Comparison of ENCODE assay signal across 24 mouse cellular contexts in the genomic region with DNA sequence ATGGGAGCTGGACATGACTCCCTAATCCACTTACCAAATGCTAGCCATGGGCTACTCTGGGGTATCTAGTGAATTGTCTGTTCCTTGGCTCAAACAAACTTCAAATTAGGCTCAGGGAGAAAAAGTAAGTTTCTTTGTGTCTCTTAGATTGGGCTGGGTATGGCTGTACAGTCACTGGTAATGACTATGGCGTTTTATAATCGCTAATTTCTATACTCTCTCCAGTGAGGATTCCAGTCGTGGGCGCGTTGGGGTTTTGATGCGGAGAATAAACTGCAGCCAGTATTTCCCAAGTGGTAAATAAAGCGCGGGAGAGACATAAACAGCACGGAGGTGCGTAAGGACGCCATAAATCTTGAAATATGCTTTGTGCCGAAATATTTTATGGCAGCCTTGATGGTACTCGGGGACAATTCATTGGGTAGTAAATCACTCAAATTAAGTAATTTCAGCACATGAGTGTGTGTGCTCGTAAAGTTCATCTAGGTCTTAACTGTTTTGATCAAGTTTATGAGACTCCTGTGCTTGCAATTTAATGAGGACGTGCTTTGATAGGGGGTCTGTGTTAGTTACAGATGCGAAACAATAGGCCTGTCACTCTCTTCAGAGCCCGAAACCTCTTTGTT.
A peak's percentile ranks its signal among the peaks of the same experiment; 100 is the strongest.
DNase-seq lines count a peak whose midpoint lies in the region; ATAC-seq and TF ChIP-seq lines count a peak whose summit lies in the region.
"Had no signal": no experiment of that assay in that cellular context is flagged by ENCODE, and none has a peak within 500 bp of the region (broad histone marks: within the 10 kb centered on the region; RNA-seq: fewer than 3 reads in every experiment).

No protein-coding gene starts in this region.

- no peaks in the 10 kb centered on the region for H3K27me3 ChIP-seq in neural tube, embryonic 11.5 days (ENCODE audit: control insufficient read depth, insufficient read depth, low read length)
- no peaks in the 10 kb centered on the region for H3K27me3 ChIP-seq in neural tube, embryonic 12.5 days (replicated peaks)
- no peaks in the 10 kb centered on the region for H3K27me3 ChIP-seq in neural tube, embryonic 15.5 days (replicated peaks)
- H3K27me3 ChIP-seq in hindbrain, postnatal 0 days (ENCODE audit: insufficient read depth, low read length) = no peaks in the 10 kb centered on the region
- H3K27me3 ChIP-seq: forebrain, embryonic 13.5 days; heart, embryonic 13.5 days; hindbrain, embryonic 12.5 days; hindbrain, embryonic 15.5 days had no signal

- DNase-seq in neural tube, embryonic 11.5 days (ENCODE audit: low spot score) = no peak
- DNase-seq in neural tube, embryonic 10.5 days (ENCODE audit: extremely low spot score, low spot score) = no peak
- DNase-seq in hindbrain, postnatal 0 days (ENCODE audit: low spot score) = no peak
- DNase-seq: adrenal gland, postnatal 10 days; adrenal gland, postnatal 36 days; cerebellum, adult 18-20 months; cerebellum, adult 9-10 months; cerebellum, postnatal 14 days; gastrocnemius, postnatal 25 days; heart, adult 2 months; heart, postnatal 14 days had no signal

- H3K4me1 ChIP-seq in neural tube, embryonic 11.5 days (ENCODE audit: control insufficient read depth, insufficient read depth, low read length) = no peaks in the 10 kb centered on the region
- H3K4me1 ChIP-seq in neural tube, embryonic 12.5 days = 0 out of 2 replicates have a peak, but pooled peaks cover 11% of the 10 kb centered on the region
- peaks cover 22% of the 10 kb centered on the region for H3K4me1 ChIP-seq in neural tube, embryonic 15.5 days
- H3K4me1 ChIP-seq in hindbrain, postnatal 0 days (ENCODE audit: insufficient read depth, low read length) = no peaks in the 10 kb centered on the region
- H3K4me1 ChIP-seq: forebrain, embryonic 13.5 days; heart, embryonic 10.5 days; heart, embryonic 13.5 days had no signal

- no peak overlapping the region for H3K4me2 ChIP-seq in neural tube, embryonic 11.5 days (ENCODE audit: low read depth)
- H3K4me2 ChIP-seq in neural tube, embryonic 12.5 days (replicated peaks) = no peak overlapping the region
- H3K4me2 ChIP-seq in neural tube, embryonic 15.5 days = peak overlapping the region; percentile 13; the same call in 1 of the 2 replicates
- H3K4me2 ChIP-seq in hindbrain, postnatal 0 days (ENCODE audit: low read depth, low read length) = no peak overlapping the region
- H3K4me2 ChIP-seq: forebrain, embryonic 13.5 days; heart, embryonic 13.5 days; hindbrain, embryonic 12.5 days; hindbrain, embryonic 15.5 days had no signal

- H3K36me3 ChIP-seq in neural tube, embryonic 11.5 days (ENCODE audit: control insufficient read depth, insufficient read depth, low read length) = no peaks in the 10 kb centered on the region
- H3K36me3 ChIP-seq in neural tube, embryonic 12.5 days = no peaks in the 10 kb centered on the region
- H3K36me3 ChIP-seq in neural tube, embryonic 15.5 days = no peaks in the 10 kb centered on the region
- H3K36me3 ChIP-seq in hindbrain, postnatal 0 days (ENCODE audit: insufficient read depth, low read length) = no peaks in the 10 kb centered on the region
- H3K36me3 ChIP-seq: forebrain, embryonic 10.5 days; heart, embryonic 10.5 days; heart, embryonic 13.5 days; hindbrain, embryonic 12.5 days; hindbrain, embryonic 15.5 days had no signal

- WGBS in neural tube, embryonic 11.5 days = 68% methylated on average over 17 of the region's 17 CpGs
- 53% methylated on average over 17 of the region's 17 CpGs for WGBS in neural tube, embryonic 12.5 days
- WGBS in neural tube, embryonic 15.5 days = 23% methylated on average over 17 of the region's 17 CpGs
- 80% methylated on average over 17 of the region's 17 CpGs for WGBS in hindbrain, postnatal 0 days

- no peak overlapping the region for H3K4me3 ChIP-seq in neural tube, embryonic 11.5 days (ENCODE audit: low read depth, low read length)
- H3K4me3 ChIP-seq in neural tube, embryonic 12.5 days = no peak overlapping the region
- H3K4me3 ChIP-seq in neural tube, embryonic 15.5 days (replicated peaks) = no peak overlapping the region
- H3K4me3 ChIP-seq in hindbrain, postnatal 0 days (ENCODE audit: low read length) = no peak overlapping the region
- H3K4me3 ChIP-seq: forebrain, embryonic 10.5 days; forebrain, embryonic 13.5 days; heart, adult 2 months; heart, embryonic 10.5 days; heart, embryonic 13.5 days; hindbrain, embryonic 12.5 days; hindbrain, embryonic 15.5 days had no signal

- TF ChIP-seq CTCF in hindbrain, postnatal 0 days (IDR thresholded peaks at IDR 0.05; ENCODE audit: low read depth) = no peak

- H3K9ac ChIP-seq in neural tube, embryonic 11.5 days (ENCODE audit: low read length) = no peak overlapping the region
- H3K9ac ChIP-seq in neural tube, embryonic 12.5 days = no peak overlapping the region
- no peak overlapping the region for H3K9ac ChIP-seq in neural tube, embryonic 15.5 days (replicated peaks)
- no peak overlapping the region for H3K9ac ChIP-seq in hindbrain, postnatal 0 days (replicated peaks; ENCODE audit: low read length)
- H3K9ac ChIP-seq: forebrain, embryonic 13.5 days; heart, embryonic 13.5 days; hindbrain, embryonic 12.5 days; hindbrain, embryonic 15.5 days had no signal

- ATAC-seq in neural tube, embryonic 11.5 days (ENCODE audit: insufficient read depth, low FRiP score, low TSS enrichment) = peak; percentile 61; the same call in 1 of the 2 replicates
- ATAC-seq in neural tube, embryonic 12.5 days (ENCODE audit: low FRiP score, low read depth) = peak; percentile 66
- ATAC-seq in neural tube, embryonic 15.5 days (ENCODE audit: low FRiP score) = peak; percentile 78
- no peak for ATAC-seq in hindbrain, postnatal 0 days
- no peak for ATAC-seq in frontal cortex, adult (ENCODE audit: low TSS enrichment)
- ATAC-seq: activated CD4-positive, CD25-positive, alpha-beta regulatory T cell, adult 4 months; CD4-positive, CD25-positive, alpha-beta regulatory T cell, adult 4 months; forebrain, embryonic 13.5 days; forebrain, embryonic 16.5 days; inflammation-experienced regulatory T-cells, adult 6 months had no signal

- no peak overlapping the region for H3K27ac ChIP-seq in neural tube, embryonic 11.5 days (ENCODE audit: low read depth, low read length)
- no peak overlapping the region for H3K27ac ChIP-seq in neural tube, embryonic 12.5 days
- H3K27ac ChIP-seq in neural tube, embryonic 15.5 days (replicated peaks) = peak overlapping the region; percentile 54
- no peak overlapping the region for H3K27ac ChIP-seq in hindbrain, postnatal 0 days
- H3K27ac ChIP-seq: forebrain, embryonic 10.5 days; forebrain, embryonic 13.5 days; heart, adult 2 months; heart, embryonic 10.5 days; heart, embryonic 13.5 days; hindbrain, embryonic 12.5 days; hindbrain, embryonic 15.5 days had no signal

- H3K9me3 ChIP-seq in neural tube, embryonic 11.5 days (ENCODE audit: control insufficient read depth, low read length) = no peaks in the 10 kb centered on the region
- H3K9me3 ChIP-seq in neural tube, embryonic 12.5 days = no peaks in the 10 kb centered on the region
- no peaks in the 10 kb centered on the region for H3K9me3 ChIP-seq in neural tube, embryonic 15.5 days (replicated peaks)
- no peaks in the 10 kb centered on the region for H3K9me3 ChIP-seq in hindbrain, postnatal 0 days (ENCODE audit: low read length)
- H3K9me3 ChIP-seq: forebrain, embryonic 10.5 days; forebrain, embryonic 13.5 days; heart, embryonic 10.5 days; heart, embryonic 13.5 days; hindbrain, embryonic 12.5 days; hindbrain, embryonic 15.5 days had no signal

Comparison
In these comparisons a context has a peak if more than half of its experiments do, and no peak if none do; other contexts are left out.
1. ATAC-seq: peak in neural tube, embryonic 11.5 days (single experiment), neural tube, embryonic 12.5 days (single experiment) and neural tube, embryonic 15.5 days (single experiment); none in hindbrain, postnatal 0 days (single experiment) and frontal cortex, adult (single experiment).